Mouse (Mus musculus) left cerebral cortex, adult 2 months (tissue): Measurements from ENCODE around the gene Sema7a. TPM values are rescaled to one million over a fixed set of nuclear protein-coding genes. Genes with fewer than 3 reads are reported as not detected.
A peak's percentile ranks its signal among the peaks of the same experiment; 100 is the strongest.

Source experiments
- DNase-seq, 2 experiments: peaks; one replicate each; pipeline ENCODE4 v3.0.0; 2021 to 2022; ENCODE audit warnings: low spot score in 2 of 2, mixed read lengths in 1 of 2; ENCODE audit errors: extremely low spot score in 1 of 2
- H3K27ac ChIP-seq: fragments of 200-600 bp; 2 replicates; pipeline ENCODE4 v1.8.1; 2022
- H3K4me3 ChIP-seq: fragments of 200-600 bp; 2 replicates; pipeline ENCODE4 v1.8.1; 2022
- CTCF ChIP-seq: fragments of 200-600 bp; IDR thresholded peaks from 2 replicates; pipeline ENCODE4 v1.8.1; 2022; ENCODE audit warnings: antibody characterized with exemption, mild to moderate bottlenecking, moderate library complexity
- intact Hi-C: fragments of 180-260 bp; cut with DNase I; formaldehyde crosslinking; loops from one replicate; pipeline ENCODE4 v1.15.1; 2025
- total RNA-seq, 2 experiments: library from RNA; stranded (reverse); gene quantifications; 2 replicates each; pipeline ENCODE4 v1.2.3; 2021

Sema7a gene
- total RNA-seq, 2 experiments from 2014 or later = 151 to 160 TPM

DNA sequence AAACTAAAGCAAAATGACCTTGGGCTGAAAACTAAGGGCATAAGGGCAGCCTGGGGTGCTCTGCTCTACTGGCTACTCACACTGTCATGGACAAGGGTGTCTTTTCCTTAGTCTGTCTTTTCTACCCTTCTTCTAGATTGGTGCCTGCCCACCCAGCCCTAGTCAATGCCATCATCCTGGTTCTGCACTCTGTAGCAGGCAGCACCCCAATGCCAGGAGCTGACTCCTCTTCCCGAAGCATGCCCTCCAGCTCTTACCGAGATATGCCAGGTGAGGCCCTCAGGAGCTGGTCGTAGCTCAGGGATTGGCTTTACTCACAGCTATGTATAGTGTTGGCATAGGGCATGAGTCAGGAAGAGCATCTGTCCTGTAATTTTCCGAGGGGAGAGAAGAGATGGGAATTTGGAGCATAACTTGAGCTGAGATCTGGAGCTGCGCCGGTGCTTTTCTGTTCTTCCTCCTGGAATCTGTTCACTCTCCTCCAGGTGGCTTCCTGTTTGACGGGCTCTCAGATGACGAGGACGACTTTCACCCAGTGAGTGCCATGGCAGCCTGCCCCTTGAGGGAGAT lies 18.3 kb upstream of the Sema7a start:
- Histone ChIP-seq H3K4me3 (no peak overlapping the region), H3K27ac (peak overlapping the region; percentile 77)
- TF ChIP-seq CTCF = no peak; the same call in 1 of the 2 replicates
- intact Hi-C loops = no loop called here
- no peak for DNase-seq

DNA sequence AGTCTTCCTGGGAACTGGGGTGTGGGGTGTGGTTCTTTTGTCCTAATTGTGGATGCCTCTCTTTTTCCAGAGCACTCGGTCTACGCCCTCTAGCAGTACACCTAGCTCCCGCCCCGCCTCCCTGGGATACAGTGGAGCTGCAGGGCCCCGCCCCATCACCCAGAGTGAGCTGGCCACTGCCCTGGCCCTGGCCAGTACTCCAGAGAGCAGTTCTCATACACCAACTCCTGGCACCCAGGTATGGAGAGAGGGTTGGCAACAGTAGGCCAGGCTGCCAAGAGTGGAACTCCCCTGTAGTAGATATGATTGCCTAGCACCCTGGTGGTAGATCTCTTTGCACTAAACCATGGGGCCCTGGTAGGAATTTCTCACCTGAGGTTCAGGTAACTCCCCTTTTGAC lies 17.5 kb upstream of the Sema7a start:
- TF ChIP-seq CTCF = no peak
- H3K4me3 ChIP-seq = no peak overlapping the region
- intact Hi-C loops = no loop called here
- DNase-seq = no peak
- H3K27ac ChIP-seq = 0 out of 2 replicates have a peak overlapping the region, but pooled peaks have one; percentile 19

DNA sequence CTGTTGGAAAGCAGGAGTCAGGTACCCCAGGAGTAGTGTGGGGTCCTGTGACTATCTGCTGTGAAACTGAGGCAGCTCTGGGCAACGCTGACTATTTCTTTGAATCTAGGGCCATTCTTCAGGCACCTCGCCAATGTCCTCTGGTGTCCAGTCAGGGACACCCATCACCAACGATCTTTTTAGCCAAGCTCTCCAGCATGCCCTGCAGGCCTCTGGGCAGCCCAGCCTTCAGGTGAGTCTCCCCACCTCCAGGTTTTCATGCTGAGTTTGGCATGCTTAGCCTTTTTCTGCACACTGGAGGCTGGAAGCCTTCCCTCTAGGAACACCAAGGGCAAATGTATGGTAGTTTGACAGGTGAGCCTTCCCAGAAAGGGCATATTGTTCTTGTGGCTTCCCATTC lies 16.9 kb upstream of the Sema7a start:
- Histone ChIP-seq H3K27ac (no peak overlapping the region), H3K4me3 (no peak overlapping the region)
- no peak for TF ChIP-seq CTCF
- intact Hi-C loops = no loop called here
- DNase-seq = no peak

DNA sequence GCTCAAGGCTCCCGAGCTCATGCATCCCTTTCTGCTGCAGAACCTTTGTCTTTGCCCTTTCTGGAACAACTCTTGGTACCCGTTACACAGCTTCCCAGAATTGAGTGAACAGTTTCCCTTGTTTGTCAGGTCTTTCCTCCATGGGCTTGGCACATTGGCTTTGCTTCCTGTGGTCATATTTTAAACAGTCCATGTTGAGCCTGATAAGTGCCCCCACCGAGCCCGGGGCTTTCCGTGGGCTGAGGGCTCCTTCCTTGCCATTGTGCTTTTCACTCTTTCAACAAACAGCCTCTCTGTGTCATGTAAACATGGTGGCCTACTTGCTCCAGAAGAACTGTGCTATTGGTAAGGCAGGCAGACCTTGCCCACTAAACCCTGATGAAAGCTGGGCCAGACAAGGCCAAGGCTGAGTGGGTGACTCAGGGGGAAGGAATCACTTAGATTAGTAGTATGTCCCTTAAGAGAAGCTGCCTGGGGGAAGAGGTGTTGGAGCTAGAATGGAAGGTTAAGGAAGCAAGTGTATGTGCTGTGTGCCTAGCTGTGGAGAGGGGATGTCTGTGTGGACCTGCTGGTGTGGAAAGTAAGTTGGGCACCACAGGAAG lies 8.6 kb upstream of the Sema7a start:
- intact Hi-C loops = loop anchor here (10.0 kb wide), 1 partner anchor 274 kb away; the partner anchor contains the start of genes Islr and Islr2
- TF ChIP-seq CTCF = no peak
- DNase-seq = no peak
- Histone ChIP-seq H3K4me3 (no peak overlapping the region), H3K27ac (peak overlapping the region; percentile 80)

DNA sequence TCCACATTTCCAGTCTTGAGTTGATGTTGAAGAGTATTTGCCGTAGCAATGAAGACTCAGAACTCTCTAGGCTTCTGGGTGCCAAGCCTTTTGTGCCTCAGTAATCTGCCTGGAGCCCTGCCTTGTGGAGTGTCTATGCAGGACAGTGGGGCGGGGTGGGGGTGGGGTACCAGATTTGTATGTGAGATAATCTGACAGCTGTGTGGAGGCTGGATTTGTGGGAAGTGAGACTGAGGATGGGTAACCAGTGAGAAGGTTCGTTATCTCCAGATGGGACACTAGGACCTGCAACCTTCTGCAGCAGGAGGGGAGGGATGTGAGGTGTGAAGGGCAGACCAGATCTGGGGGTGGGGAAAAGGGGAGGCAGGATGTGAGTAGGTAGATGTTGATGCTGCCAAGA lies 7.7 kb upstream of the Sema7a start:
- TF ChIP-seq CTCF = no peak
- DNase-seq = no peak
- Histone ChIP-seq H3K4me3 (no peak overlapping the region), H3K27ac (peak overlapping the region; percentile 85)
- intact Hi-C loops = loop anchor here (1.0 to 10.0 kb wide), 3 partner anchors 30 to 273 kb away; partner anchors contain the start of genes Islr and Islr2

DNA sequence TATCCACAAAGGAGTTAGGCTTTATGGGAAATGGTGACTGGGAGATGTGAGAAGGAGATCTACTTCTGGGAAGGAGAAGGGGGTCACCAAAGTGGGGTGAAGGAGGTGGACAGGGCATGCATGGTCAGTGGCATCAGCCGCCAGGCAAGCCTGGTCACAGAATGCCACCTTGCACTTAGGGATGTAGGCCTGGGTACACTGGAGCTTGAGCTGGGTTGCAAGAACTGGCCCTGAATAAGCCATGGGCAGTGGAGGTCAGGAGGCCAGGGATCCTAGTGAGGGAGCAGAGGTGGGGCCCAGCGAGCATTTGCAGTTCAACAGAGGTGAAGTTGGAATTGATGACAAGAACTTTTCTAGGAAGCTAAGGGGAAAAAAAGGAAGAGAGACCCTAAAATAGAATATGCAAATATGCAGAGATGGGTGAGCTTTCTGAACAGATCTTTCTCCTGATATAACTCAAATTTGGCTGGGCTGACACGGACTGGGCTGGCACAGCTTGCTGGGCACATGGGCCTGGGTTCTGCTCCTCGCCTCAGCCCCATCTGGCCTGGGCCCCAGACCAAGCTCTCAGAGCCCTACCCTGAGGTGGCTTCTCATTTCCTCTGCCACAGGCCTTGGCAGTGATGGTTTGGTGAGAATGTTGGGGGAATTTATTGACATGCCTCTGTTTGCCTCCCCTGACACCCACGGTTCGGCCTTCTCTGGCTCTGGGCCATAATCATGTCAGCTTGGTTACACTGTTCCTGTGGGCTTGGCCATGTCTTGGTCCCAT lies 6.9 kb upstream of the Sema7a start:
- peak in 1 of 2 experiments; percentile 58 for DNase-seq
- no peak for TF ChIP-seq CTCF
- intact Hi-C loops = loop anchor here (1.0 to 10.0 kb wide), 4 partner anchors 31 to 272 kb away; partner anchors contain the start of genes Islr and Islr2
- Histone ChIP-seq H3K27ac (peak overlapping the region; percentile 85), H3K4me3 (no peak overlapping the region)

DNA sequence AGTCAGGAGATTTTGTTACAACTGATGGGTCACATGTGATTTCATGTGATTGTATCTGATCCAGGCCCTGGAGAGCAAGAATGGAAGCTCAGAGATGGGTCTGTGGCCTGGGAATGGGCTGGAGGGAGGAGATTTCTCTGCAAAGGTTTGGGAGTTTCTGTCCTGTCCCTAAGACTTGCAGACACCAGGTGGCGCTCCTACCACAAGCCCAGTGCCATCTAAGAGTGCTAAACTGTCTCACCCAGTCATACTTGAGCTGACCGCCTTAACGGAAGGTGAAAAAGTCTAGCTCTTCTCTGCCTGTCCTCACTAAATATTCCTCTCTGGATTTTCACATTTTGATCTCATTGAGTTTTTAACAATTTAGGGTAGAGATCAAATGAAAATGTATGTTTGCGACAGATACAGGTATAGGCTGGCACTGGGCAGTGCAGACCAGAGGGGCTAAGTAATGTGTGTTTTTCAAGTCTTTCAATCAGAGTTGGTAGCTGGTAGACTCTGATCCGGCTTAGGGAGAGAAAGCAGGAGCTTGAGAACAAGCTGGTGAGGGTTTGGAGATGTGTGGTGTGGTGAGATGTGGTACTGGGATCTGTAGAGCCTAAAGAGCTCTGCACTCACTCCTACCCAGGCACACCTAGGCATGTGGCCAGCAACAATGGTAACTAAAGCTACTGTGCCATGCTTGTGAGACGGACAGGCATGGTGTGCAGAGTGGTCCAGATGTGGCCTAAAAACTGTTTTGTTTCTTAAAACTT lies 4.1 kb upstream of the Sema7a start:
- DNase-seq = peak; percentile 86 to 88
- Histone ChIP-seq H3K27ac (no peak overlapping the region), H3K4me3 (no peak overlapping the region)
- intact Hi-C loops = loop anchor here (1.0 to 10.0 kb wide), 4 partner anchors 54 to 269 kb away; partner anchors contain the start of genes Clk3, Islr and Islr2
- TF ChIP-seq CTCF = peak; percentile 94

DNA sequence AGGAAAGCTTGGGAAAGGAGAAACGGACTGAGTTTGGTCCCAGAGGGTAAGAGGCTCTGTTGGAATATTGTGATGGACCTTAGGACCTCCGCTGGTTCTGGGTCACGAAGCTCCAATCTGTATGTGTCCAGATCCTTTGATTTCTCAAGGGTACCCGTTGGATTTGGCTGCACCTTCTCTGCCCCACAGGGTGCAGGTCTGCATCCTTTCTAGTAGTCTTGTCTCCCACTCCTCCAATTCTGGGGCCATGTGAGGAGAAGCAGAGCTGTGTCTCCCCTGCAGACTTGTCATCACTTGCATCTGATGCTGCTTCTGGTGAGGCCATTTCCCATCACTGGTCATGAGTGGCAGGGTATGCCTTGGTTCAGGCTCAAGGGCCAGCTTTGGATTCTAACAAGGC lies 2.7 kb upstream of the Sema7a start:
- no peak overlapping the region for H3K4me3 ChIP-seq
- peak overlapping the region; percentile 93; the same call in 1 of the 2 replicates for H3K27ac ChIP-seq
- intact Hi-C loops = loop anchor here (5.0 to 10.0 kb wide), 2 partner anchors 170 to 268 kb away; partner anchors contain the start of genes Clk3, Islr and Islr2
- peak in 1 of 2 experiments; percentile 8 for DNase-seq
- no peak for TF ChIP-seq CTCF

DNA sequence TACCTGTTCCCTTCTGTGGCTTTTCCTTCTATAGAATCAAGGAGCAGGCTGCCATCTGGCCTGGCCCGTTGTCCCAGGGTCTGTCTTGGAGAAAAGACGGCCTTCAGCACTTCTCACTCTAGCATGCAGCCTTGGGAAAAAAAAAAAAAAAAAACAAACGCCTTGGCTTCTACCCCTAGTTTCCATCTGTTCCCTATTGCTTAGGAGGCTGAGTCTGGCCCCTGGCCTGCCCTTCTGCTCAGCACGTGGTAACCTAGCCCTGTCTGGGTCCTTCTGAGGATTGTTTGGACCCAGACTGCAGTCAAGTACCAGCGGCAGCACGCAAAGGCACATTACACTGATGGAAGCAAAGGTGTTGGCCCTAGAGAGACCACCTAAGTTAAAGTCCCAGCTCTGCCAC lies 2.3 kb upstream of the Sema7a start:
- no peak for TF ChIP-seq CTCF
- Histone ChIP-seq H3K27ac (peak overlapping the region; percentile 93; the same call in 1 of the 2 replicates), H3K4me3 (no peak overlapping the region)
- intact Hi-C loops = loop anchor here (5.0 to 10.0 kb wide), 2 partner anchors 170 to 267 kb away; partner anchors contain the start of genes Clk3, Islr and Islr2
- DNase-seq = no peak

DNA sequence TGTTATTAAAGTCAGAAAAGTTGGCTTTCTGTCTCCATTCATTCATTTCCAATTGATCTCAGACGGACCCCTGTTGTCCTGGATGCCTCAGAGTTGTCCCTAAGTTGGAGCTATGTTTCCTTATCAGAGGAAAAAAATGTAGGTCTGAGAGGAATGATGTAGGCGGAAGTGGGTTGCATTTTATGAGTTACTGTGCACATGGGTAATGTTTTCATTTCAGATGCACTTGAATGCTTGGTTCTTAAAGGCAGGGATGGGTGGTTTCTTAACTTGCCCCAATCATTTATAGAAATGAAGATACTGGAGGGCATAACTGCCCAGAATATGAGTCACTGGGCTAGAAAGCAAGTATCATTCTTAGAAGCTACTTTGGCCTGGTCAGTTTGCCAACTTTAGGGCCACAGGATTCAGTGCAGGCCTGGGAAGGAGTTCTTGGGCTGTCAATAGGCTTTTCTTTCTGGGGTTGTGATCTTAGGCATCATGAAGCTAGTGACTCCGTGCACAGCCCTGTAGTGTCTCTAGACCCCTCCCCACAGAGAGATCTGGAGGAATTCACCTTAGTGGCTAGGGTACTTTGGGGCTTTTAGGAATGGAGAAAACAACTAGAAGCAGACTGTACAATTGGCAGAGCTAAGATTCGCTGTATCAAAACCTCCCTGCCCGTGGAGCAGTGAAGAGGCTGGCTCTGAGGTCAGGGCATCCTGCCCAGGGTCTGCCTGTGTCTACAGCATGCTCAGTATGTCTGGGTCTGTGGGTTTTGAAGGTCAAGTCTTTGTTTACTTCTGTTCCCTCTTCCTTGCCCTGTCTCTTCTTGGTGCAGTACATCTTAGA lies 1.5 kb upstream of the Sema7a start:
- no peak for DNase-seq
- no peak for TF ChIP-seq CTCF
- Histone ChIP-seq H3K4me3 (peak overlapping the region; percentile 65), H3K27ac (peak overlapping the region; percentile 93)
- intact Hi-C loops = loop anchor here (1.0 to 10.0 kb wide), 3 partner anchors 60 to 266 kb away; partner anchors contain the start of genes Clk3, Islr and Islr2
